Comparison of ENCODE assay signal across 8 mouse cellular contexts in the genomic region with DNA sequence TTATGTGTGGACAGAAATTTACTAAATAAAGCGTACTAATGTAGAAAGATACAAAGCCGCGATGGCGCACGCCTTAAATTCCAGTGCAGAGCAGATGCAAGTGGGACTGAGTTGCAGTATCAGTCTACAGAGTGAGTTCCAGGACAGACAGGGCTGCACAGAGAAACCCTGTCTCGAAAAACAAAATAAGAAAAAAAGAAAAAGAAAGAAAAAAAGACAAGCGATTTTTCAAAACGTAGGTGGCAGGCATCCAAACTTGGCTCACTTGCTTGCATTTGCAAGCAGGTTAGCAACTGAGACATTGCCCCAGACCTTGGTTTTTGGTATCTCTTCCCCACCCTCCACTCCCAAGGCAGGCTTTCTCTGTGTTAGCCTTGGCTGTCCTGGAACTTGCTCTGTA. TPM values are rescaled to one million over a fixed set of nuclear protein-coding genes. Genes with fewer than 3 reads are reported as not detected.
DNase-seq lines count a peak whose midpoint lies in the region; ATAC-seq and TF ChIP-seq lines count a peak whose summit lies in the region.

No protein-coding gene starts in this region.

- H3K4me3 ChIP-seq in heart, adult 2 months = peak overlapping the region; percentile 84
- H3K4me3 ChIP-seq in forebrain, embryonic 12.5 days (replicated peaks) = peak overlapping the region; percentile 83
- H3K4me3 ChIP-seq in liver, embryonic 13.5 days (replicated peaks) = peak overlapping the region; percentile 86

- no peak for TF ChIP-seq POLR2A in heart, adult 2 months (IDR thresholded peaks at IDR 0.05; ENCODE audit: insufficient read depth, low read depth, low read length)

- H3K27ac ChIP-seq in heart, adult 2 months = peak overlapping the region; percentile 47
- peak overlapping the region; percentile 97 for H3K27ac ChIP-seq in forebrain, embryonic 12.5 days
- H3K27ac ChIP-seq in liver, embryonic 13.5 days = peak overlapping the region; percentile 50

- DNase-seq in heart, adult 2 months = no peak
- DNase-seq in heart, adult 9 months (ENCODE audit: low spot score in 2 of 2) = no peak
- peak; percentile 41 for DNase-seq in 3T3-L1 (ENCODE audit: low read depth, low spot score)
- no peak for DNase-seq in liver, embryonic 13.5 days
- DNase-seq in thymus, postnatal 0 days (ENCODE audit: low spot score) = no peak
- no peak for DNase-seq in natural killer cell, adult 2 months (ENCODE audit: low spot score in 2 of 2)
- no peak for DNase-seq in kidney, postnatal 4 days

- intact Hi-C loops in heart, adult 2 months (cut with DNase I) = loop anchor here (2.0 kb wide), 1 partner anchor 76 kb away; a partner anchor contains a TSS

- ATAC-seq in forebrain, embryonic 12.5 days (ENCODE audit: low FRiP score) = no peak
- ATAC-seq in liver, embryonic 13.5 days (ENCODE audit: low read depth) = no peak

- no peaks in the 10 kb centered on the region for H3K9me3 ChIP-seq in forebrain, embryonic 12.5 days
- no peaks in the 10 kb centered on the region for H3K9me3 ChIP-seq in liver, embryonic 13.5 days (replicated peaks)

- H3K9ac ChIP-seq in heart, adult 2 months (ENCODE audit: low read depth, low read length) = no peak overlapping the region
- H3K9ac ChIP-seq in forebrain, embryonic 12.5 days = peak overlapping the region; percentile 42
- H3K9ac ChIP-seq in liver, embryonic 13.5 days = no peak overlapping the region

- peak overlapping the region; percentile 47 for H3K4me2 ChIP-seq in forebrain, embryonic 12.5 days
- H3K4me2 ChIP-seq in liver, embryonic 13.5 days = peak overlapping the region; percentile 90

- TF ChIP-seq EP300 in heart, adult 2 months (IDR thresholded peaks at IDR 0.05; ENCODE audit: insufficient read depth, low read depth, low read length) = no peak

- no peaks in the 10 kb centered on the region for H3K36me3 ChIP-seq in heart, adult 2 months (ENCODE audit: control insufficient read depth, insufficient read depth, low read length)
- peaks cover 28% of the 10 kb centered on the region for H3K36me3 ChIP-seq in forebrain, embryonic 12.5 days (replicated peaks)
- peaks cover 20% of the 10 kb centered on the region for H3K36me3 ChIP-seq in liver, embryonic 13.5 days

- no peaks in the 10 kb centered on the region for H3K27me3 ChIP-seq in heart, adult 2 months (ENCODE audit: control insufficient read depth, insufficient read depth, low read length)
- H3K27me3 ChIP-seq in forebrain, embryonic 12.5 days = no peaks in the 10 kb centered on the region
- no peaks in the 10 kb centered on the region for H3K27me3 ChIP-seq in liver, embryonic 13.5 days

- H3K4me1 ChIP-seq in heart, adult 2 months (ENCODE audit: control insufficient read depth, insufficient read depth, low read length) = peaks cover 18% of the 10 kb centered on the region
- H3K4me1 ChIP-seq in forebrain, embryonic 12.5 days = peaks cover 61% of the 10 kb centered on the region
- peaks cover 76% of the 10 kb centered on the region for H3K4me1 ChIP-seq in liver, embryonic 13.5 days (replicated peaks)

- 20% methylated on average over 8 of the region's 8 CpGs for WGBS in heart, adult 2 months
- 9% methylated on average over 8 of the region's 8 CpGs for WGBS in forebrain, embryonic 12.5 days
- 44% methylated on average over 8 of the region's 8 CpGs for WGBS in liver, embryonic 13.5 days (ENCODE audit: insufficient replicate concordance)

- TF ChIP-seq CTCF in heart, adult 2 months (IDR thresholded peaks at IDR 0.05) = no peak

- peaks cover 6% of the 10 kb centered on the region for H3K79me2 ChIP-seq in heart, adult 2 months (replicated peaks; ENCODE audit: control insufficient read depth, insufficient read depth, low read length)

RNA-seq across cellular contexts. Expression of a gene that starts 0.7 kb away (rescaled TPM):
- 10 to 100 TPM; 70.0 to 85.8 TPM for total RNA-seq in heart, adult 2 months (2021)
- polyA plus RNA-seq in heart, adult 2 months (2012; rRNA removed) = 107 and 121 TPM in 2 replicates
- polyA plus RNA-seq in forebrain, embryonic 12.5 days (2016; fragmentation: Nextera tagmentation; extraction: Ambion mirVana) = 172 and 178 TPM in 2 replicates
- polyA plus RNA-seq in liver, embryonic 13.5 days (2015; fragmentation: Nextera tagmentation; extraction: Ambion mirVana) = 47.2 and 51.2 TPM in 2 replicates
- 59.0 and 60.0 TPM in 2 replicates for polyA plus RNA-seq in thymus, postnatal 0 days (2015; fragmentation: Nextera tagmentation; extraction: Ambion mirVana)

RNA-seq across cellular contexts. Expression of a gene that starts 2.7 kb away (rescaled TPM):
- 10 to 100 TPM; 16.3 to 17.1 TPM for total RNA-seq in heart, adult 2 months (2021)
- polyA plus RNA-seq in heart, adult 2 months (2012; rRNA removed) = 25.2 and 31.6 TPM in 2 replicates
- polyA plus RNA-seq in forebrain, embryonic 12.5 days (2016; fragmentation: Nextera tagmentation; extraction: Ambion mirVana) = 27.4 and 28.7 TPM in 2 replicates
- 7.2 and 7.5 TPM in 2 replicates for polyA plus RNA-seq in liver, embryonic 13.5 days (2015; fragmentation: Nextera tagmentation; extraction: Ambion mirVana)
- polyA plus RNA-seq in thymus, postnatal 0 days (2015; fragmentation: Nextera tagmentation; extraction: Ambion mirVana) = 13.2 and 13.8 TPM in 2 replicates

RNA-seq across cellular contexts. Expression of a gene that starts 23.6 kb away (rescaled TPM):
- 100 to 1,000 TPM; 155 to 172 TPM for total RNA-seq in heart, adult 2 months (2021)
- 293 and 317 TPM in 2 replicates for polyA plus RNA-seq in heart, adult 2 months (2012; rRNA removed)
- polyA plus RNA-seq in forebrain, embryonic 12.5 days (2016; fragmentation: Nextera tagmentation; extraction: Ambion mirVana) = 595 and 609 TPM in 2 replicates
- 50.4 and 57.0 TPM in 2 replicates for polyA plus RNA-seq in liver, embryonic 13.5 days (2015; fragmentation: Nextera tagmentation; extraction: Ambion mirVana)
- polyA plus RNA-seq in thymus, postnatal 0 days (2015; fragmentation: Nextera tagmentation; extraction: Ambion mirVana) = 147 and 158 TPM in 2 replicates

RNA-seq across cellular contexts. Expression of a gene that starts 36.1 kb away (rescaled TPM):
- total RNA-seq in heart, adult 2 months (2021) = 10 to 100 TPM; 63.3 to 67.6 TPM
- 56.1 and 68.1 TPM in 2 replicates for polyA plus RNA-seq in heart, adult 2 months (2012; rRNA removed)
- 85.8 and 94.4 TPM in 2 replicates for polyA plus RNA-seq in forebrain, embryonic 12.5 days (2016; fragmentation: Nextera tagmentation; extraction: Ambion mirVana)
- 69.5 and 82.4 TPM in 2 replicates for polyA plus RNA-seq in liver, embryonic 13.5 days (2015; fragmentation: Nextera tagmentation; extraction: Ambion mirVana)
- polyA plus RNA-seq in thymus, postnatal 0 days (2015; fragmentation: Nextera tagmentation; extraction: Ambion mirVana) = 34.5 and 37.5 TPM in 2 replicates

RNA-seq across cellular contexts. Expression of a gene that starts 36.3 kb away (rescaled TPM):
- 10 to 100 TPM; 15.3 to 19.6 TPM for total RNA-seq in heart, adult 2 months (2021)
- 20.2 and 30.1 TPM in 2 replicates for polyA plus RNA-seq in heart, adult 2 months (2012; rRNA removed)
- 37.8 and 39.1 TPM in 2 replicates for polyA plus RNA-seq in forebrain, embryonic 12.5 days (2016; fragmentation: Nextera tagmentation; extraction: Ambion mirVana)
- 22.8 and 24.2 TPM in 2 replicates for polyA plus RNA-seq in liver, embryonic 13.5 days (2015; fragmentation: Nextera tagmentation; extraction: Ambion mirVana)
- polyA plus RNA-seq in thymus, postnatal 0 days (2015; fragmentation: Nextera tagmentation; extraction: Ambion mirVana) = 61.8 and 63.4 TPM in 2 replicates

Comparison
In these comparisons a context has a peak if more than half of its experiments do, and no peak if none do; other contexts are left out.
1. H3K27ac ChIP-seq: peak in every context shown above with its lines; median percentile 97 in forebrain, embryonic 12.5 days; 50 in liver, embryonic 13.5 days; 47 in heart, adult 2 months.